Mouse (Mus musculus): ENCODE measurements around the gene Gm21731.
A peak's percentile ranks its signal among the peaks of the same experiment; 100 is the strongest.
"Not testable (repeated sequence)": the region's sequence is repeated elsewhere in the genome, so short reads cannot be mapped to it uniquely, and the experiment has no call there.

The Gm21731 gene

GRCm38 (mm10) chr13:120238811-120239210 lies at the start of gene Gm21731:
Gm21731 (plus strand) TSS chr13:120239111.
- DNase-seq: not testable (repeated sequence)

- not testable (repeated sequence) for DNase-seq
Observed at GRCm38 (mm10) chr13:120196189-120196821, 42.6 kb upstream of the Gm21731 start.

GRCm38 (mm10) chr13:120215847-120216246 lies 23.1 kb upstream of the Gm21731 start, which contains the start of gene Gm21762:
Gm21762 (minus strand) TSS chr13:120215947.
- DNase-seq: not testable (repeated sequence)

- DNase-seq: not testable (repeated sequence)
Observed at GRCm38 (mm10) chr13:120220922-120221321, 18.0 kb upstream of the Gm21731 start.

- DNase-seq: peak; percentile 3 to 11
Observed at GRCm38 (mm10) chr13:120223012-120223659, 15.8 kb upstream of the Gm21731 start.

- DNase-seq: not testable (repeated sequence)
Observed at GRCm38 (mm10) chr13:120231798-120232197, 7.1 kb upstream of the Gm21731 start.

- not testable (repeated sequence) for DNase-seq
Observed at GRCm38 (mm10) chr13:120232447-120233049, 6.4 kb upstream of the Gm21731 start.

GRCm38 (mm10) chr13:120251208-120251924 lies 12.5 kb downstream of the Gm21731 start:
- DNase-seq: not testable (repeated sequence)

- not testable (repeated sequence) for DNase-seq
Observed at GRCm38 (mm10) chr13:120258817-120259658, 20.1 kb downstream of the Gm21731 start.

GRCm38 (mm10) chr13:120259718-120260117 lies 20.8 kb downstream of the Gm21731 start:
- DNase-seq: not testable (repeated sequence)

GRCm38 (mm10) chr13:120262870-120263269 lies 24.0 kb downstream of the Gm21731 start, which contains the start of gene AF067061:
AF067061 (plus strand) TSS chr13:120263114.
- not testable (repeated sequence) for DNase-seq

- not testable (repeated sequence) for DNase-seq
Observed at GRCm38 (mm10) chr13:120277837-120278236, 38.9 kb downstream of the Gm21731 start.

- DNase-seq: no peak
Observed at GRCm38 (mm10) chr13:120278784-120279183, 39.9 kb downstream of the Gm21731 start.

All from cerebellum, postnatal 14 days (tissue).